Mouse (Mus musculus) kidney, embryonic 15.5 days (tissue): ENCODE results near the gene Tnrc6b. TPM values are rescaled to one million over a fixed set of nuclear protein-coding genes. Genes with fewer than 3 reads are reported as not detected.
A peak's percentile ranks its signal among the peaks of the same experiment; 100 is the strongest.

ENCODE experiments used
- ATAC-seq: fragments of 200-750 bp; cut with Nextera tagmentation; replicated peaks from 2 replicates; pipeline ENCODE4 v1.8.0; 2017; ENCODE audit warnings: moderate TSS enrichment; ENCODE audit not compliant: low FRiP score
- H3K27ac ChIP-seq: fragments of 300-500 bp; sonication (generic); 2 replicates; pipeline ENCODE4 v1.5.1; 2015; ENCODE audit warnings: mild to moderate bottlenecking, inconsistent platforms
- H3K27me3 ChIP-seq: fragments of 300-500 bp; sonication (generic); 2 replicates; pipeline ENCODE4 v1.6.1; 2015; ENCODE audit warnings: inconsistent platforms
- H3K36me3 ChIP-seq: fragments of 300-500 bp; sonication (generic); 2 replicates; pipeline ENCODE4 v1.6.1; 2015; ENCODE audit warnings: inconsistent platforms
- H3K4me1 ChIP-seq: fragments of 300-500 bp; sonication (generic); 2 replicates; pipeline ENCODE4 v1.6.1; 2015; ENCODE audit warnings: inconsistent platforms
- H3K4me2 ChIP-seq: fragments of 300-500 bp; sonication (generic); 2 replicates; pipeline ENCODE4 v1.6.1; 2015; ENCODE audit warnings: moderate library complexity, mild to moderate bottlenecking, inconsistent platforms
- H3K4me3 ChIP-seq: fragments of 300-500 bp; sonication (generic); replicated peaks from 2 replicates; pipeline ENCODE4 v1.5.1; 2015; ENCODE audit warnings: mild to moderate bottlenecking, inconsistent platforms
- H3K9ac ChIP-seq: fragments of 300-500 bp; sonication (generic); 2 replicates; pipeline ENCODE4 v1.6.1; 2015; ENCODE audit warnings: mild to moderate bottlenecking, inconsistent platforms
- H3K9me3 ChIP-seq: fragments of 300-500 bp; sonication (generic); replicated peaks from 2 replicates; pipeline ENCODE4 v1.6.1; 2016; ENCODE audit warnings: inconsistent platforms
- WGBS: fragments of 180-500 bp; shearing (Covaris S2); methylation state at CpG from one replicate; pipeline ENCODE4 v1.1.7; 2015; ENCODE audit warnings: mixed read lengths; 5-methylcytosine and 5-hydroxymethylcytosine counted together
- polyA plus RNA-seq: library from polyadenylated mRNA; unstranded; fragments of >200 nt; fragmentation: Nextera tagmentation; extraction: Ambion mirVana; gene quantifications from 2 replicates; pipeline ENCODE4 v1.2.1, GENCODE M21; 2015

The Tnrc6b gene
- polyA plus RNA-seq, result 29.0 and 33.5 TPM in 2 replicates

GRCm38 (mm10) chr15:80710608-80711363 lies at the start of gene Tnrc6b:
TSS of gene Tnrc6b (plus strand) at chr15:80711313.
- H3K9me3 ChIP-seq, result no peaks in the 10 kb centered on the region
- peak; percentile 96 for ATAC-seq
- H3K27me3 ChIP-seq, result no peaks in the 10 kb centered on the region
- H3K9ac ChIP-seq, result peak within 1 kb of the TSS; percentile 62
- H3K4me2 ChIP-seq, result peak within 1 kb of the TSS; percentile 90
- H3K4me1 ChIP-seq, result peaks cover 35% of the 10 kb centered on the region
- H3K4me3 ChIP-seq, result peak within 1 kb of the TSS; percentile 66
- peak within 1 kb of the TSS; percentile 98 for H3K27ac ChIP-seq
- under 1% methylated on average over 39 of the region's 39 CpGs for WGBS
- no peaks in the 10 kb centered on the region for H3K36me3 ChIP-seq

- ATAC-seq, result no peak
- Histone ChIP-seq H3K9ac (no peak overlapping the region), H3K36me3 (no peaks in the 10 kb centered on the region), H3K4me1 (no peaks in the 10 kb centered on the region), H3K4me3 (no peak overlapping the region), H3K27ac (no peak overlapping the region), H3K9me3 (no peaks in the 10 kb centered on the region; the same call in 1 of the 2 replicates), H3K4me2 (no peak overlapping the region), H3K27me3 (peaks cover 4% of the 10 kb centered on the region; the same call in 1 of the 2 replicates)
- 66% methylated on average over 4 of the region's 4 CpGs for WGBS
These were observed 46.7 kb upstream of the Tnrc6b start for GRCm38 (mm10) chr15:80664444-80664843.

- Histone ChIP-seq H3K9me3 (no peaks in the 10 kb centered on the region; the same call in 1 of the 2 replicates), H3K27ac (no peak within 1 kb of the TSS), H3K9ac (peak within 1 kb of the TSS; percentile 41), H3K27me3 (peaks cover 46% of the 10 kb centered on the region), H3K4me3 (peak within 1 kb of the TSS; percentile 47), H3K4me2 (peak within 1 kb of the TSS; percentile 89), H3K36me3 (no peaks in the 10 kb centered on the region), H3K4me1 (peaks cover 22% of the 10 kb centered on the region)
- WGBS, result 4% methylated on average over 84 of the region's 85 CpGs
- ATAC-seq, result peak; percentile 66
These were observed 39.5 kb upstream of the Tnrc6b start, which contains the start of gene Fam83f for GRCm38 (mm10) chr15:80671295-80672252. TSS of gene Fam83f (plus strand) at chr15:80671847.

GRCm38 (mm10) chr15:80672810-80673209 lies 38.3 kb upstream of the Tnrc6b start:
- H3K4me3 ChIP-seq, result no peak overlapping the region
- H3K9me3 ChIP-seq, result no peaks in the 10 kb centered on the region
- peak overlapping the region; percentile 0; the same call in 1 of the 2 replicates for H3K4me2 ChIP-seq
- H3K36me3 ChIP-seq, result no peaks in the 10 kb centered on the region
- peaks cover 54% of the 10 kb centered on the region for H3K27me3 ChIP-seq
- H3K4me1 ChIP-seq, result peaks cover 22% of the 10 kb centered on the region
- no peak overlapping the region for H3K9ac ChIP-seq
- 57% methylated on average over 2 of the region's 2 CpGs for WGBS
- no peak for ATAC-seq
- no peak overlapping the region for H3K27ac ChIP-seq

- Histone ChIP-seq H3K4me3 (no peak overlapping the region), H3K9me3 (no peaks in the 10 kb centered on the region), H3K36me3 (no peaks in the 10 kb centered on the region), H3K4me1 (peaks cover 22% of the 10 kb centered on the region), H3K4me2 (peak overlapping the region; percentile 0; the same call in 1 of the 2 replicates), H3K27ac (0 out of 2 replicates have a peak overlapping the region, but pooled peaks have one; percentile 8), H3K9ac (no peak overlapping the region), H3K27me3 (peaks cover 55% of the 10 kb centered on the region)
- 77% methylated on average over 4 of the region's 4 CpGs for WGBS
- no peak for ATAC-seq
These were observed 37.6 kb upstream of the Tnrc6b start for GRCm38 (mm10) chr15:80673337-80674095.

GRCm38 (mm10) chr15:80674700-80675099 lies 36.4 kb upstream of the Tnrc6b start:
- Histone ChIP-seq H3K4me1 (peaks cover 29% of the 10 kb centered on the region), H3K36me3 (no peaks in the 10 kb centered on the region), H3K4me3 (no peak overlapping the region), H3K27ac (peak overlapping the region; percentile 63), H3K9me3 (no peaks in the 10 kb centered on the region), H3K9ac (no peak overlapping the region), H3K4me2 (no peak overlapping the region), H3K27me3 (peaks cover 48% of the 10 kb centered on the region)
- WGBS, result 64% methylated on average over 6 of the region's 6 CpGs
- no peak; the same call in 1 of the 2 replicates for ATAC-seq

- H3K9me3 ChIP-seq, result no peaks in the 10 kb centered on the region
- 60% methylated on average over 8 of the region's 8 CpGs for WGBS
- H3K4me2 ChIP-seq, result no peak overlapping the region
- no peak for ATAC-seq
- H3K4me3 ChIP-seq, result no peak overlapping the region
- H3K4me1 ChIP-seq, result peaks cover 48% of the 10 kb centered on the region
- 0 out of 2 replicates have a peak overlapping the region, but pooled peaks have one; percentile 49 for H3K27ac ChIP-seq
- H3K9ac ChIP-seq, result no peak overlapping the region
- peaks cover 11% of the 10 kb centered on the region; the same call in 1 of the 2 replicates for H3K27me3 ChIP-seq
- no peaks in the 10 kb centered on the region for H3K36me3 ChIP-seq
These were observed 31.4 kb upstream of the Tnrc6b start for GRCm38 (mm10) chr15:80679515-80680215.

- Histone ChIP-seq H3K36me3 (no peaks in the 10 kb centered on the region), H3K4me3 (no peak overlapping the region), H3K9me3 (no peaks in the 10 kb centered on the region), H3K27ac (peak overlapping the region; percentile 49; the same call in 1 of the 2 replicates), H3K4me2 (no peak overlapping the region), H3K9ac (no peak overlapping the region), H3K27me3 (peaks cover 11% of the 10 kb centered on the region; the same call in 1 of the 2 replicates), H3K4me1 (peaks cover 51% of the 10 kb centered on the region)
- ATAC-seq, result peak; percentile 55; the same call in 1 of the 2 replicates
- WGBS, result 29% methylated on average over 7 of the region's 7 CpGs
These were observed 30.6 kb upstream of the Tnrc6b start for GRCm38 (mm10) chr15:80680347-80681030.

GRCm38 (mm10) chr15:80681466-80681881 lies 29.6 kb upstream of the Tnrc6b start:
- H3K4me1 ChIP-seq, result peaks cover 59% of the 10 kb centered on the region
- H3K36me3 ChIP-seq, result no peaks in the 10 kb centered on the region
- no peak overlapping the region for H3K4me2 ChIP-seq
- no peak for ATAC-seq
- WGBS, result 85% methylated on average over 4 of the region's 4 CpGs
- H3K9me3 ChIP-seq, result no peaks in the 10 kb centered on the region
- no peak overlapping the region for H3K4me3 ChIP-seq
- H3K27ac ChIP-seq, result peak overlapping the region; percentile 37; the same call in 1 of the 2 replicates
- H3K9ac ChIP-seq, result no peak overlapping the region
- H3K27me3 ChIP-seq, result peaks cover 12% of the 10 kb centered on the region; the same call in 1 of the 2 replicates

- no peak for ATAC-seq
- no peak overlapping the region for H3K4me2 ChIP-seq
- H3K36me3 ChIP-seq, result no peaks in the 10 kb centered on the region
- no peak overlapping the region for H3K4me3 ChIP-seq
- H3K27ac ChIP-seq, result peak overlapping the region; percentile 11; the same call in 1 of the 2 replicates
- no peak overlapping the region for H3K9ac ChIP-seq
- H3K9me3 ChIP-seq, result no peaks in the 10 kb centered on the region
- 86% methylated on average over 8 of the region's 8 CpGs for WGBS
- H3K27me3 ChIP-seq, result 0 out of 2 replicates have a peak, but pooled peaks cover 15% of the 10 kb centered on the region
- H3K4me1 ChIP-seq, result peaks cover 59% of the 10 kb centered on the region
These were observed 28.8 kb upstream of the Tnrc6b start for GRCm38 (mm10) chr15:80682343-80682742.
